Mouse (Mus musculus): Measurements from ENCODE around the gene Fam186a.
"Not testable (repeated sequence)": the region's sequence is repeated elsewhere in the genome, so short reads cannot be mapped to it uniquely, and the experiment has no call there.

The Fam186a gene

DNA sequence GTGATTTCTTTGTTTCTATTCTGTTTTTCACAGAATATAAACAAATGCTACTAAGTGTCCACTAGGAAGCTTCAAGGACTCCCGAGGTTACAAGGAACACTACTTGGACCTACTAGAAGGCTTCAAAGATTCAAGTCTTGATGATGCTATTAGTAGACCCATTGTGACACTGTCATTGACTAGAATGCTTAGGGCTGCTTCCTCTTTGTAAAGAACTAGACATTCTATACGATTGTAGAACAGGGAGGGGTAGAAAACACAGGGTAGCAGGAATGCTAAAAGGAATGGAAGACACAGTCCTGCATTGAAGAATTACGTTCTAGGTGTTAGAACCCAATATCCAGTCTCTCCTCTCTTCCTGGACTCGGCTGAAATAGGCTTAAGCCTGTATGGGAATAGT, at the start of gene Fam186a:
Fam186a (minus strand) TSS at position 101 of the 400 bp plus-strand sequence.
- DNase-seq (ENCODE audit: low spot score in 2 of 2), result no peak

DNA sequence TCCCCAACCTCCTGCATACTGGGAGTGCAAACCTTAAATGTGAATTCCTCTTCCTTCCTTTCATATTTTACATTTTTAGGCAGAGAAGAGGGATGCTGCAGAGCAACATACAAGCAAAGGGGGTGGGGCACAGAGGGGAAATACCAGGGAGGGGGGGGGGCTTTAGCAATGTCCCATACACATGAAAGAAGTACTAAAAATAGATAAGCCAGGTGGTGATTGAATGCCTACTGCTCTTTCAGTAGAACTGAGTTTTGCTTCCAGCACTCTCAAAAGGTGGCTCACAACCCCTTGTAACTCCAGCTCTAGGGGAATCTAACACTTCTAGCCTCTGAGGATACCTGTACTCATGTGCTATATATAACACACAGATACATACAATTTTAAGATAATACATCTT, 39.3 kb upstream of the Fam186a start:
- no peak for DNase-seq (ENCODE audit: low spot score in 2 of 2)

DNA sequence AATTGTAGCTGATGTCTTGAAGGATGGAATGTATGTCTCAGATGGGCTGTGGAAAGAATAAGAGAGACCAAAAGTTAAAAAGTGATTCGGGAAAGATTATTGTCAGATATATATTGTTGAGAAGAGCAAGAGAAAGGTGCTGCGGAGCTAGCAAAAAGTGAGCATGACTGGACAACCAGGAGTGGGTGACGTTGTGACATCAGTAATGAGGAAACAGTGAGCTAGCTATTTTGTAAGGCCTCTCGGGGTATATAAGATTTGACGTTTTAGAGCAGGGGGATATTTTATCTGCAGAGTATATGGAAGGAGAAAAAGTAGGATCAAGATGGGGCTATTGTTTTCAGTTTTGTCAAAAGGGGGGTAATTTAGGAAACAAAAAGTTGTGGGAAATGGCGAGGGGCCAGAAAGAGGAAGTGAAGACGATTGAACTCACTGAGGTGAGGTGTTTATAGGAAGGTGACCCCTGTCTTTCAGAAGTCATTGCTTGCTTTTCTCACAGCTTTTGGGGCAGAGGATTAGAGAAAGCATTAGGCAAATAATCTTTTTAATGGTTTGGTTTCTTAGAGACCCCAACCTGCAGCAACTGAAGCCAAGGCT, 37.9 kb upstream of the Fam186a start:
- DNase-seq (ENCODE audit: low spot score in 2 of 2), result no peak

DNA sequence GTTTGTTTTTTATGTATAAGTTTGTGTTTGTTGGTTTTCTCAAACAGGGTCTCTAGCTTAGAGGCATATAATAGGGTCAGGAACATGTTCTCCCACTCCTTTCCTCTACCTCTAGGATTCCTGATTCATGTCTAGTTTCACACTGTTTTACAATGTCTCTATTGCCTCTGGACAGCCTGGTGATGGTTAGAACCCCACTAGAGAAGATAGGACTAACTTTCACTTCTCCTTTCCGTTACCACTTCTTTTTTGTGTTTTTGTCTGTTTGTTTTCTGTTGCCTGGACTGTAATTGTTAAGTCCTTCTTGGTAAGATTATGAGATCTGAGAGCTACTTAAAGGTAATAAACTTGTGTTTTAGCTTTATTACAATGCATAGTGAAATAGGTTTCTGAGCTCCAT, 32.5 kb upstream of the Fam186a start:
- DNase-seq (ENCODE audit: low spot score in 2 of 2), result no peak

DNA sequence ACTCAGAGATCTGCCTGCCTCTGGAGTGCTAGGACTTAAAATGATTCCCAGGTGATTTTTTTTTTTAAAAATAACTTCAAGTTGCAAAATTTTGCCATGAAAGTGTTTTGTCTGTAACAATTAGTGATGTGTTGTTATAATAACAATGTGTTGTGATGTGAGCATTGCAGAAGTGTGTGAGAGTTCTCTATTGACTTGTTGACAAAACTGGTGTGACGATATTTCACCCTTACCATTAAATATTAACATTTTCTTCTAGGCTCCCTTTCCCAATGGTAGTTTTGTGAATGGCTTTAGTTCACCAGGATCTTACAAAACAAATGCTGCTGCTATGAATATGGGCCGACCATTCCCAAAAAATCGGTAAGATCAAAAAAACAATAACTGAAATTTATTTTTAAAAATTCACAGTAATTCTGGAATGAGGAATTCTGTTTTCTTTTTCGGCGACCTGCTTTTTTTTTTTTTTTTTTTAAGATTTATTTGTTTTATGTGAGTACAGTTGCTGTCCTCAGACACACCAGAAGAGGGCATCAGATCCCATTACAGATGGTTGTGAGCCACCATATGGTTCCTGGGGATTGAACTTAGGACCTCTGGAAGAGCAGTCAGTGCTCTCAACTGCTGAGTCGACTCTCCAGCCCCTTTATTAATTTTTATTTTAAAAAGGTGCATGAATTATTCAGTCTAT, 30.4 kb upstream of the Fam186a start:
- DNase-seq (ENCODE audit: low spot score in 2 of 2), result no peak

DNA sequence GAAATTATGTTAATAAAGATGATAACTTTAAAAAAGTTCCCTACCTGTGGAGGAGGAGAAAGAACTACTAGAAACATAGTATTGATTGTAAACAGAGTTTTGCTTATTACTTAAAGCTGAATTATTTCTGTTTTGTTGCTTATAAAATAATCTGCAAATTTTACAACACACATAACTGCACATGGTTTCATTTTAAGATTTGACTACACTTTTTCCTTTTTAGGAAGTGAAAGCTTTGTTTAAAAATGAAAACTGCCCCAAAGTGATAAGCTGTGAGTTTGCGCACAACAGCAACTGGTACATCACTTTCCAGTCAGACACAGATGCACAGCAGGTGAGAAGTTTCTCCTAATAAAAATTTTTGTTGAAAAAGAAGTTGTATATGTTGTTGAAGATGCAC, 26.2 kb upstream of the Fam186a start:
- DNase-seq (ENCODE audit: low spot score in 2 of 2), result no peak

DNA sequence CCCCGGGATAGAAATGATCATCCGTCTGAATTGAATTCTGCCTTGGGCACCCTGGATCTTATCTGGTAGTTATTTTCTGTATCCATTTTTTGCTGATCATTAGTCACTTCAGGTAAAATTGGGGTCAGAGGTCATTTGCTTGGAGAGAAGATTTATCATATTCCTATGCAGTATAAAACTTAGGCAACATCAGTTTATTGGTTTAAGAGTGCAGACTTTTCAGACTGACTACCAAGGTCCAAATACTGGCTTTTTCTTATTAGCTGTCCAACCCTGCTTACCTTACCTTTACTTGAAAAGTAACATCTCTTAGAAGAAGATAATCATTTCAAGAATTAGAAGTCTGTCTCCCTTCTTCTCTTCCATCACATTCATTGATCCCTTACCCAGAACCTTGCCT, 12.9 kb upstream of the Fam186a start:
- no peak for DNase-seq (ENCODE audit: low spot score in 2 of 2)

DNA sequence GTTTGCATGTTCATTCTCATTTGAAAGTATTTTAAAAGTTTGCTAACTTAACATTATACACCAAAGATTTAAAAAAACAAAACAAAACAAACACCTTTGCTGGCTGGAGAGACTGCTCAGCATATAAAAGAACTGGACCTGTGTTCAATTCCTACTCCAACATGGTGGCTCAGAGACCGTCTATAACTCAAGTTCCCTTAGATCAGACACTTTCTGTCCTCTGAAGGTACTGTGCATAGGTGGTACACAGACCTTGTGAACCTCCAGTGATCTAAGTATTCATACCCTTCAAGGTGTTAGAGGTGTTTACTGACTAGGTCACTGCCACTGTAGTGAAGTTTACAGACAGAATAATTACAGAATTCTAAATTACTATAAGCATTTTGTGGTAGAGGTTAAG, 12.4 kb upstream of the Fam186a start:
- no peak for DNase-seq (ENCODE audit: low spot score in 2 of 2)

DNA sequence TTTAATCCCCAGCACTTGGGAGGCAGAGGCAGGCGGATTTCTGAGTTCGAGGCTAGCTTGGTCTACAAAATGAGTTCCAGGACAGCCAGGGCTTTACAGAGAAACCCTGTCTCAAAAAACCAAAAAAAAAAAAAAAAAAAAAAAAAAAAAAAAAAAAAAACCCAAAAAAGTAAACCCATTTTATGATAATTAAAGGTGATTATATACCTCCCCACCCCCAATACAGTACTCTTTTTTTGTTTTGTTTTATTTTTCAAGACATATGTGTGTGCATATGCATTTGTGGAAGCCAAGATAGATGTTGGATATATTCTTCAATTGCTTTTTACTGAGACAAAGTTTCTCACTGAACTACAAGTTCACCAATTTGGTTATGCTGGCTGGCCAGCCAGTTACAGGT, 9.3 kb upstream of the Fam186a start:
- DNase-seq (ENCODE audit: low spot score in 2 of 2), result not testable (repeated sequence)

DNA sequence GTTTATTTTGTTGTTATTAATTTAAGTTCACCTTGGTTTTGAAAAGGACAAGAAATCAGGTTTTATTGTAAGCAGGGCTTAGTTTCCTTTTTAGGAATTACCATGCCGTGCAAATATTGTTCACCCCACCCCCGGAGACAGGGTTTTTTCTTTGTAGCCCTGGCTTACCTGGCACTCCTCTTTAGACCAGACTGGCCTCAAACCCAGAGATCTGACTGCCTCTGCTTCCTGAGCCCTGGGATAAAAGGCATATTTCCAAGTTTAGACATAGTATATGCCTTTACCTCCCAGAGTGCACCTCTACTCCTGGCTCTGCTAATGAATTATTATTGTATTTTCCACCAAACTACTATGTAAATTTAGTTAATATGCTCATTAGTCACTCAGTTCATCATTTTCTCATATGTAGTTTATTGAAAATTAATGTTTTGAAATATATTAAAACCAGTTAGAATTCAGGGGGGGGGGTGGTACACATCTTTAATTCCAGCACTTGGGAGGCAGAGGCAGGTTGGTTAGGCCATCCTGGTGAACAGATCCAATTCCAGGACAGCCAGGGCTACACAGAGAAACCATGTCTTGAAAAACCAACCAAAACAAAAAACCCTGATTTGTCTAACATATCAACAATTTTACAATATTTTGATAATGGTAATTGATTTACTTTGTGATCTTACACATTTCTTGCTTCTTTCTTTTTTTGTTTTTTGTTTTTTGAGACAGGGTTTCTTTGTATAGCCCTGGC, 7.8 kb upstream of the Fam186a start:
- DNase-seq (ENCODE audit: low spot score in 2 of 2), result no peak

DNA sequence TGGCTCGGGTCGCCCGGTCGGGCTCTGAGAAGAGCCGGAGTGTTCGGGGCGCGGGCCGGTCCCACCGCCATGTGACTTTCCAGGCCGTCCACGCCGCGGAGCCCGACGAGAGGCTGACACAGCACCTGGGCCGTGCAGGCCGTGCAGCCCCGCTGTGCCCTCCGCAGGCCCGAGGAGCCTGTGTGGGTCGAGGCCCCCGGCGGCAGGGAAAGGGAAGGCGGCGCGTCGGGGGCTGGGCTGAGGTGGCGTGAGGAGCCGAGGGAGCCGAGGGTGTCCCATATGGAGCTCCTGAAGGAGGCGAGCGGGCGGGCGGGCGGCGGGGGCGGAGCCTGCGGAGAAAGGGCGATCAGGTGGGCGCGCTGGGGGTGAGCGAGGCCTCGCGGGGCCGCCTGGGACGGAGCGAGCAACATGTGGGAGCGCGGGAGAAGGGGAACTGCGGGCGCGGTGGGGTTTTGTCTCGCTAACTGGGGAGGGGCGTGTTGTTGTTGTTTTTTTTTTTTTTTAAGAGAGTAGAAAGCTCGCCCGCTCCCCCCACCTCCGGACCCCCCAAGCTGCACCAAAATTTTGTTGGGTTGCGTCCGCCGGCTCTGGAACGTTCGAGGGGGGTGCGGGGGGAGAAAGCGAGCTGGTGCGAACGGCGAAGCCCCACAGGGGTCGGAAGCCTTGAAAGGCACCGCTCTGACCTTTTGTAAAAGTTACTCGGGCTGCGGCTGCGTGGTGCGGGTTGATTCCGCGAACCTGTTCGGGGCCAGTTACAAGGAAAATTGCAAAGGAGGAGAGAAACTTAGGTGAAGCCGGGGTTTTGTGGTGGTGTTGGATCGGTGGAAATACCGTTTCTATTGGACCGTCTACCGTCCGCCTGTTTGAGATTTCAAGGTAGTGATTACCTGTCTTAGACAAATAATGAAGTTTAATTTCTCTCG, 6.4 kb upstream of the Fam186a start:
- peak in 1 of 2 experiments; percentile 3 for DNase-seq (ENCODE audit: low spot score in 2 of 2)

DNA sequence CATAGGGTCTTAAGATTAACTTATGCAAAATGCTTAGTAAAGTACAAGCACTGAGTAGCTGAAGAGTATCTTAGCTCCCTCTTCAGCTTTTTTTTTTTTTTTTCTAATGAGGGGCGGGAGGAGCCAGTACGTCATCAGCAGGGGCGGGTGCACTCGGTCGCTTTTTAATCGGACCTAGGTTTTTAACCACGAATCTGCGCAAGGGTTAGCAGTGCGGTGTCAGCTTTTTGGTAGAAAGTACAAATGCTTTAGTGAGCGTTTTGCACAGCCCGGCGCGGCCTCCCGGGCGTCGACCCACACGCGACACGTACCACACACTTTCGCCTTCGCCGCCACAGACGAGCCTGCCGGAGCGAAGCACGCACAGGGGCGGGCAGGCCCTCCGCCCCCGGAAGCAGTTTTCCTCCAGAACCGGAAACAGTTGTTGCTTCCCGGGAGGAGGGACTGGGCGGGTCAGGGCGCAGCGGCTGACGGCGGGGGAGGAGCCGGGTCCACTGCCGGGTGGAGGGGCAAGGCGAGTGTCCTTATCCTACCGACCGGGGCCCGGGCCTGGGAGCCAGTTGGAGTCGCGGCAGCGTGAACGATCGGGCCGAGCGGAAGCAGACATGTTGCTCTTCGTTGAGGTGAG, 5.6 kb upstream of the Fam186a start:
- DNase-seq (ENCODE audit: low spot score in 2 of 2), result peak; percentile 83 to 95

DNA sequence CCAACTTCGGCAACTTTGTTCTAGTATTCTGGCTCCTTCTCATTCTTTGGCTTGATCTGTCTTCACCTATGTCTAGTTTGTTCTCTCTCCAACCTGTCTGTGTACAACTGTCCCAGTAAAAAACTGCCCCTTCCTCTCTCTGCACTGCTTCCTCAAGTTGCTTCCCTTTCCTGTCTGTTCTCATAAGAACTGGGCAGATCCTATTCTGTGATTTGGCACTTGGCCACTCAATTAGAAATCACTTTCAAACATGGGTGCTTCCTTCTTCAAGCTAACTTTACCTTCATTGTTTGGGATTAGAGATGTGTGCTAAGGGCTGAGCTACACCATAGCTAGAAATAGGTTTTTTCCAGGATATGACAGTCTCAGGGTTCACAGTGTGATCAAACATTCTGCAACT, 3.7 kb upstream of the Fam186a start:
- DNase-seq (ENCODE audit: low spot score in 2 of 2), result no peak

DNA sequence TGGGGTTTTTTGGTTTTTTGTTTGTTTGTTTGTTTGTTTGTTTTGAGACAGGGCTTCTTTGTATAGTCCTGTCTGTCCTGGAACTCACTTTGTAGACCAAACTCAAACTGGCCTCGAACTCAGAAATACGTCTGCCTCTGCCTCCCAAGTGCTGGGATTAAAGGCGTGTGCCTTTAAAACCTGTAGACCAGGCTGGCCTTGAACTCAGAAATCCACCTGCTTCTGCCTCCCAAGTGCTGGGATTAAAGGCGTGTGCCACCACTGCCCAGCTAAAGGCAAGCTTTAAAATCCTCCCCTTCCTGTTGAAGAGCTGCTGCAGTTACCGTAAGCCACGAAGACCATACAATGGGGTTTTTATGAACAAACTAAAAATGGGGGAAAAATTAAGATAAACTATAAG, 2.9 kb upstream of the Fam186a start, which contains the start of gene Larp4:
Larp4 (plus strand) TSS at position 301 of the 400 bp plus-strand sequence.
- DNase-seq (ENCODE audit: low spot score in 2 of 2), result not testable (repeated sequence)

DNA sequence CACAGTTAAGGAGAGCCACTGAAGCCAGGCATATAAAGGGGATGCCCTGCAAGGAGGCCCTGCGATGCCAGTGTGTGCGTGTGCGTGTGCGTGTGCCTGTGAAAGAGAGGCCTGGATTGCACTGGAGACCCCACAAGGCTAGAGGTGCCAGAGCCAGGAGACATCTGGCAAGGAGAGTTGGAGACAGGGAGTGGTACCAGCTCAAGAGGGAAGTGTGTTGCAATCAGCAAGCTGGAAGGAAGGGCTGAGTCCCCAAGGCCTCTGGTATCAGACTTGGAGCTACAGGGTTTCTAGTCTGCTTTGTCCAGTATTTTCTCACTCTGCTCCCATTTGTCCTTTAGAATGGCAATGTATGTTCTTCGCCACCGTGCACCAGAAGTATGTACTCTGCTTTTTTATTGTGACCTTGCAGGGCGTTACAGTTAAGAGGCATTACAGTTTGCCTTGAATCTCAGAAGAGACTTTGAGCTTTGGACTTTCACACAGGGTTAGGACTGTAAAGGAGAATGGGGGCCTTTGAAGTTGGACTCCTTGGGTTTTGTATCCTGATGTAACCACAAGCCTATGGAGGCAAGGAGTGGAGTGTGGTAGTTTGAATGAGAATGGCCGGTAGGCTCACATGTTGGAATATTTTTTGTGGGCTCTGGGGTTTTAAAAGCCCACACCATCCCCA, 1.6 kb downstream of the Fam186a start:
- DNase-seq (ENCODE audit: low spot score in 2 of 2), result no peak

DNA sequence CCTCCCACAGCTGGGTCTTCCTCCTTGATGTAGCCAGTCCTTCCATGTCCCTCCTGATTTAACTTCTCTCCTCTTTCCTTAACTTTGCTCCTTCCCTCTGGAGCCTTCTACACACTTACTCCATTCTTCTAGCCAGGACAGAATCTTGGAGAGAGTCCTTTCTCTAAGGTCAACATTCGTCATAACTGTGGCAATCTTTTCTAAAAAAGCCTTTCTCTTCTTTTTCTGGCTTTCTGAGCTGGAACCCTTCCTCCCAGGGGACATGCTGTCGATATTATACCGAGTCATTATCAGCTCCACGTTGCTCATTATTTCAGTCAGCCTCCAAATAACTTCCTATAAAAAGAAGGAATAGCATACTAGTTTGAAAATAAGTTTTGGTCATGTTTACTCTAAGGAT, 11.5 kb downstream of the Fam186a start:
- no peak for DNase-seq (ENCODE audit: low spot score in 2 of 2)

DNA sequence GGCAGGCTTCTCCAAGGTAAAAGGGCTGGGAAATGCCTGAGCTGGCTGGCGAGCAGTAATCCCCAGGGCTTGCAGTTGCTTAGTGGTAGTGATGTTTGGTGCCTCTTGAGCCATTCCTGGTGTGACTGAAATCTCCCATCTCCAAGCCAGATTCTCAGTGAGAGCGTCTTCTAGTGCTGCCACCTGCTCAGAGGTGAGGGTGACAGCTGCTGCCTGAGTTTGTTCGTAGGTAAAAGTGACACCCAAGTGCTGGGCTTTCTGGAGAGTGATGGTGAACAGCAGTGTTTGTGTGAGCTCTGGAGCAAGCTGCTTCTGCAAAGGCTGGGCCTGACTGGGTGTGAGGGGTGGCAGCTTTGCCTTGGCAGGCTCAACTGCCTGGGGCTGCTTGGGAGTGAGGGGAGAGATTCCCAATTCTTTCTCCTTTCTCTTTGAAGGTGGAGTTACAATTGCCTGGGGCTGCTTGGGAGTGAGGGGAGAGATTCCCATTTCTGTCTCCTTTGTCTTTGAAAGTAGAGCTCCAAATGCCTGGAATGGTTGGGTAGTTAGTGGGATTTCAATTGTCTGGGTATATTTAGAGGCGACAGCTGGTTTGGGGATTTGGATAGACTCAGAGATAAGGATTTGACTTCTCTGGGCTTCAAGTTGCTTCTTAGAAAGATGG, 25.8 kb downstream of the Fam186a start:
- no peak for DNase-seq (ENCODE audit: low spot score in 2 of 2)

DNA sequence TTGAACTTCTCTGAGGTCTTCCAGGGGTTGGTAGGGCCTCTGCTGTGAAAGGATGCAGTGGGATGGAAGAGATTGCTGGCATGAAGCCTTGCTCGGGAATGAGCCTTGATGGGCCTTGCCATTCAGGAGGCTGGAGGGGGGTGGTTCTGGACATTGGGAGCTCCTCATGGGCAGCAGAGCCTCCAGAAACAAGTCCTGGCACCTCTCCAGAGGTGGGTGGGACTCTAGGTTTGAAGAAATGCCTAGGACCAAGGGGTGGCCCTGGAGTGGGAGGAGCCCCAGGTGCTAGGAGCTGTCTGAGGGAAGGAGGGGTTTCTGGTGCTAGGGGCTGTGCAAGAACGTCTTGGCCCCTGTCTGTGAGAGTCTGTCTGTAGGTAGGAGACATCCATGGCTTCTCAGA, 26.4 kb downstream of the Fam186a start:
- no peak for DNase-seq (ENCODE audit: low spot score in 2 of 2)

DNA sequence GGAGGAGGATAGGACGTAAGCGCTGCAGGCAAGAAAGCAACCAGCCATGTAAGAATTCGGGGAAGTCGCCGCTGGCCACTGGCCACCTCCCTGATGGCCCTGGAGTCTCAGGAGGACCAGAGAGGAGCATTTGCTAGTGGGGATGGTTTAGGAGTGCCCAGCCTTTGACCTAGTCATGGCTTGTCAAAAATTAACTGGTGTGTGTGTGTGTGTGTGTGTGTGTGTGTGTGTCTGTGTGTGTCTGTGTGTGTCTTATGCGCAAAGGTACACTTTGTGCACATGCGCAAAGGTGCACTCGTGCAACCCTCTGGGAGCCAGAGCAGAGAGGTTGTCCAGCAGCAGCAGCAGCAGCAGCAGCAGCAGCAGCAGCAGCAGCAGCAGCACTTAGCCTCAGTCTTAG, 29.0 kb downstream of the Fam186a start:
- DNase-seq (ENCODE audit: low spot score in 2 of 2), result no peak

DNA sequence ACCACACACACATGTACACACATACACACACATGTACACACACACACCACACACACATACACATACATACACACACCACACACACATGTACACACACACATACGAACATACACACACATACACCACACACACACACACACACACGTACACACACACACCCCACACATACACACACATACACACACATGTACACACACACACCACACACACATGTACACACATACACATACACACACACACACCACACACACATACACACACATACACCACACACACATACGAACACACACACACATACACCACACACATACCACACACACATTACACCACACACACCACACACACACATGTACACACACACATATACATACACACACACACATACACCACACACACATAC, 30.2 kb downstream of the Fam186a start:
- DNase-seq (ENCODE audit: low spot score in 2 of 2), result no peak

Data from left cerebral cortex, adult 9 months (tissue).